Mouse (Mus musculus): ENCODE data around the gene Zfpl1. TPM values are rescaled to one million over a fixed set of nuclear protein-coding genes. Genes with fewer than 3 reads are reported as not detected.

Gene Zfpl1
- total RNA-seq, 4 experiments from 2014 or later = 37.2 to 50.5 (median 44.7) TPM

DNA sequence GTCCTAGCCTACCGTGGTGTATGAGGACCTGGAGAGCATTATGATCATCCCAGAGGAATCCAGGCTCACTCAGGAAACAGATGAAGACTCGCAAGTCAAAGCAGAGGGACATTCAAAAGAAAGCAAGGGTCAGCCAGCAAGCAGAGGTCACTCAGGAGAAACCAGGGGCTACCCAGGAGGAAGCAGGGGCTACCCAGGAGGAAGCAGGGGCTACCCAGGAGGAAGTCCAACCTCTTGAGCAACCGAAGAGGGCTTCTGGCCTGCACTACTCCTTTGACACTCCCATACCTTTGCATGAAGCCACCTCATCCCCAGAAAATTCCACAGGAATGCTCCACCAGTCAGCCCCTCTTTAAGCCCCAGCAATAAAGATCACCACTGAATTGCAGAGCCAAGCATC lies 13.1 kb upstream of the Zfpl1 start:
- DNase-seq = no peak

DNA sequence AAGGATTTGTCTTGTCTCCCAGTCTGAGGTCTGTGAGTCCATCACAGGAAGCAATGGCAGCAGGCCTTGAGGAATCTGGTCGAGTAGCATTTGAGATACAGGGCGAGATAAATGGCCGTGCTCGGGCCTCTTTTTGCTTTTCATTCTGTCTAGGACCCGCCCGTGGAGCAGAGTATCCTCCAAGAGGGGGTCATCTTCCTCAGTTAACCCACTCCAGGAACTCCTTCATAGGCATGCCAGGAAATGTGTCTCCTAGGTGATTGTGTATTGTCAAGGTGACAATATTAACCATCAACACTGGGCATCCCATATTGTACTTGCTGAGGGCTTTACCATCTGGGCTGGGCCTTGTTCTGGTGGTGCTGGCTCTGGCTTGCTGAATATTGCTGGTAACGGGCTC lies 9.4 kb upstream of the Zfpl1 start, which contains the start of gene AC131692.1:
TSS of gene AC131692.1 (plus strand) at position 301 of the 400 bp plus-strand sequence.
- DNase-seq = no peak

DNA sequence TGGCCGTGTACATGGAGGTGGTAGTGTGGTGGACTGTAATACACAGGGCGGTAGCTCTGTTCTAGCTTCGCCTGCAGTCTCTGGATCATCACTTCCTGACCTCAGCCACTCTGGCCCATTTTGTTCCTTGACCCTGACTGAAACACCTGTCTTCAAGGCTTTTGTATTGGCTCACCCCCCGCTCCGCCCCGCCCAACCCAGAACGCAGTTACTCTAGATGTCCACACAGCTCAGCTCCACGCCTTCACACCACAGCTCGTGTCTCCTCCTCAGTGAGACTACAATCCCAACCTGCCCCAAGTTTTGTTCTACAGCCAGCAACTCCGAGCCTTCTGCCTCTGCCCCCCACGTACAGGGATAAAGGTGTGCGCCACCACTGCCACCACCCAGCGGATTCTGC lies 4.1 kb upstream of the Zfpl1 start:
- DNase-seq = no peak

DNA sequence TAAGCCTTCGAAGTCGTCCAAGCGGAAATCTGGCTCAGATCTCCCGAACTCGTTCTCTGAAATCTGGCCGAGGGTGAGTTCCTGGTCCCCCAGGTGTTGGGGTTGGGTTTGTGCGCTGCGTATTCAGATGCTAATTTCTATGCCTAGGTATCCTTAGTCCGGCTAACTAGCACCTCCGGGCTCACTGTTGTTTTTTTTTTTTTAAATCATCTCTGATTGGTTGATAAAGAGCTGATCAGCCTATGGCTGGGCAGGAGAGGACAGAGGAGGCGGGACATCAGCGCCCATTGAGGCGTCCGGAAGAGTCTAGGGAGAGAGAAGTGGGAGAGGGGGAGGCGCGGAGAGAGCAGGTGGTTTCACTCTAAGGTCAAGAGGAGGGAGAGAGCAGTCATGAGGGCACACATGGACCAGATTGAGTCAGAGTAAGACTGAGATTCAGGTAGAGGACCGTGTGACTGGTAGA lies 692 bp upstream of the Zfpl1 start:
- no peak for DNase-seq

DNA sequence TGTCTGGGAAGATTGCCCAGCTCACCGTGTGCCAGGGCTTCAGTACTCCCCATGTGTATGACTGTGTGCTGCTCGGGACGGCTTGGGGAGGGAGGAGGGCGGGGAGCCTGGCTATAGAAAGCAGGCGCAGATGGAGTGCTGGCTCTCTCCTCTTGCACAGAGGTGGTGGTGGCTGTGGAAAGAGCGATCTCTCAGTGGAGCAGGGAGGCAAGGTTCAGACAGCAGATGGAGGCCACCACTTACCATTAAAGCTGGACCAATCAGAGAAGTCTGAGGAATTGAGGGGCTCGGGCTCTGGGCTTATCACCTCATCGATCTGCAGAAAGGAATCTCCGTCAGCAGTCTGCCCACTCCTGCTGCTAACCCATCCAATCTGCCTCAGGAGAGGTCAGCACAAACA lies 2.6 kb downstream of the Zfpl1 start, which contains the start of gene Gm28374:
TSS of gene Gm28374 (minus strand) at position 101 of the 400 bp plus-strand sequence.
- no peak for DNase-seq

DNA sequence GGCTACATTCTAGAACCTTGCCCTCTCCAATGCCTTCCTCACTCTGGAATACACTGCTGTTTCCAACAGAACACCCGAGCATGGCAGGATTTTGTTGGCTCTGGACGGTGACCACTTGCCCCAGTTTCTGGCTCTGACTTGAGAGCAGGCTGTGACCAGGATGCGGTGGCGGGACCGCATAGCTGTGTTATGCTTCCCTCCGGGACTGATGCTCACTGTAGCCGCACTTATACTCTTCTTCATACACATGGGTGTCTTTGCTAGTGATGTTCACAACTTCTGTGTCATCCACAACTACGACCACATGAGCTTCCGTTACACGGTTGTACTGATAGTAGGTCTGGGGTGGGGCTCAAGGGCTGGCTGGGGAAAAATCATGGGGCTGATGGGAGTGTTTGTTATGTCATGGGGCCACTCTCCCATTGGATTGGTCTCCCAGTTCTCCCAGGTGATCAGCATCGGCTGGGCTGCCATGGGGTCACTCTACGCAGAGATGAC lies 4.7 kb downstream of the Zfpl1 start, which contains the start of gene Tmem262:
TSS of gene Tmem262 (plus strand) at position 51 of the 498 bp plus-strand sequence.
- DNase-seq = no peak

DNA sequence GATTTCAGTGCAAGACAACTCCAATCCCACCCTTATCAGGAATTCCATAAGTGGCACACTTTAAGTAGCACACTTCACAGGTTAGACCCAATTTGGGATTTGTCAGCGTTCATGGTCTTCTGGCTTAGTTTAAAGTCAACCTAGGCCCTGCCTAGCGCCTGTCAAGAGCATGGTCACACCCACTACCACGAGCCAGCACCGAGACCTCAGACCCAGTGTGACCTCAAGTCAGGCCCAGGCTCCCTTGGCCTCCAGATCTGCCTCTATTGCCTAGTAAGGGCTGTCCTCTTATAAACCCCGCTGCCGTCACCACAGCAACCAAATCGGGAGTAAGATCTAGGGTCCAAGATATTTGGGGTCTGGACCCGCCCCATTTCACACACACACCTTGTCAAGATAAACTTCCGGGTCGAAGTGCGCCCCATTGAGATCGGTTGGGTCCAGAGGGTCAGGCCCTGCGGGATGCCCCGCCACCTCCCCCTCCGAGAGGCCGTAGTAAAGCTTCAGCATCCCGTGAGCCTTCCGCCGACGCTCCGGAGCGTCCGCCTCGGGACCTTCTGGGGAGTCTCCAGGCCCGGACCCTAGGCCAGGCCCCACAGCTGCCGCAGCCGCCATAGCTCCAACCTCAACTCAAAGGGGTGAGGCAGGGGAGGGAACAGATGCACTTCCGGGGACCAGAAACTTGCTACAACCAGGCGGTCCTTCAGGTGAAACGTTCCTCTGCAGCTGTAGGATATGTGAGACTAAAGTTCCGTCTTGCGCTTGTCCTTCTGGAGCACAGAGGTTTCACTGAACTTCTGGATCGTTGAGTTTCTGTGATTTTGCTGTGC lies 8.0 kb downstream of the Zfpl1 start, which contains the start of gene Vps51:
TSS of gene Vps51 (minus strand) at position 668 of the 830 bp plus-strand sequence.
- DNase-seq = peak; percentile 80

DNA sequence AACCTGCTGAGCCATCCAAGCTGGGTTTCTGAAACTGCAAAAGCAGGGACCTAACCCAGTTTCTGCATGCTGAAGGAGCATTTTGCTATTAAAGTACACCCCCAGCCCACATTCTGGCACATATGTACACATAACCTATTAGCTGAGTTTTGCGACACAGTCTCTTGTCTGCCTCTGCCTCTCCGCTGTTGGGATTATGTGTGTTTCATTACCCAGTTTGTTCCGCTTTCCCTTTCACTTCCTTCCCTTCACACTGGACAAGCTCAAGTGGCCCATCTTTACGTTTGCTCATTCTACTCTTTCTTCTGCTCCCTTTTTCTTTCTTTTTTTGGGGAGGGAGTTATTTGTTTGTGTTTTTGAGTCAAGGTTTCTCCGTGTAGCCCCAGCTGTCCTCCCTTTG lies 10.9 kb downstream of the Zfpl1 start:
- no peak for DNase-seq

DNA sequence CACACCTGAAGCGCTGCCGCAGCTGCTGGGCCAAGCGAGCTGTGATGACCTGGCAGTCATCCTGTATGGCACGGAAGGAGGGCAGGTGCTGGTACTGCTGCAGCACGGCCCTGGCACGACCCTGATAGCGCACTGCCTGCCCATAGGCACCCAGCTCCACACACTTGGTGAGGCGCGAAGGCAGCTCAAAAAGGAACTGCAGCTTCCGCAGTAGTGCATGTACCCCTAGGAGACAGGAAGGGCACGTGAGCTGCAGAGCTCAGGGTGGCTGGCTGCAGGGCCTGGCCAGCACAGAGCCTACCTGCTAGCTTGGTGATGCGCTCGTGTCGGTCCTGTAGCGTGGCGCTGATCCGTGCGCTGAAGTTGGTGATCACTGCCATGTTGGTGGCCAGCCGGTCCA lies 13.5 kb downstream of the Zfpl1 start:
- DNase-seq = no peak

DNA sequence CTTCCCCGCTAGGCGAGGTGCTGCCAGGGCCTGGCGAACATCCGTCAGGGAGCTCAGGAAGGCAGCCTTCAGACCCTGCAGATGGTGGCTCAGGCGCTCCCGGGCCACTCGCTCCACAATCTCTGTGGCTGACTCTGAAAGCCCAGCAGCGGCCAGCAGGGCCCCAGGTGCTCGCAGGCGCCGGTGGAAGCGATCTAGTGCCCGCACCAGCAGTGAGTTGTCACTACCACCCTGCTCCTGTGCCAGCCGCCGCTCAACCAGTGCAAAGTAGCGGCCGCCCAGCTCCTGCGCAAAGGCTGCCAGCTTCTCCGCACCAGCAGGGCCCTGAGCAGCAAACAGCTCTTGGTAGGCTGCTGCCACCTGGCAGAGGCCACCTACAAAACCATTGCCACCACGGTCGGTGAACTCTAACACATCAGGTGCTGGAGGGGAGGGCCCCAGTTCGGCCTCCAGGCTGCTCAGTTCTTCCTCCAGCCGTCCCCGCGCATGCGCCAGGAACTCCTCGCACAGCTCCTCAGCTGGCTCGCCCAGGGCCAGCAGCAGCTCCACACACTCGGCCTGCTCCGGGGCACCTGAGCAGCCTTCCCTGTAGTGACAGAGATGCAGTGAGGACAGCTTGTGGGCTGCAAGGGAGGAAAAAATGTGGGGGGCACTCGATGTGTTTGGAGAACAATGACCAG lies 14.0 kb downstream of the Zfpl1 start:
- no peak for DNase-seq

DNA sequence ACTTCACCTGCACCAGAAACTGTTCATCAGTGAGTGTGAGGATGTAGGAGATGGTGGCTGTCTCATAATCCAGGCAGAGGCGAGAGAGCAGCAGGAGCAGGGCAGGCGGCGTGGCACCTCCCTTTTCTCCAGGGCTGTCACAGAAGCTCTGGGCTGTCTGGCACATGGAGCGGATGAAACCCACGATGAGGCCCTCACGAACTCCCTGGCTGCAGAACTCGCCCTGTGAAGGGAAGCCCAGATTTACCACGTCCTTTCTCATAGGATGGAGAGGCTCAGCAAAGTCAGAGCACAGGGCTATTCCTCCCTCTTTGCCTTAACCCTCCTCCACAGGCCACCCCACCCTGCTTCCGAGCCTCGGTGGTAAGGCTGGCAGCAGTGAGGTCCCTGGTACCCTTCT lies 14.9 kb downstream of the Zfpl1 start:
- no peak for DNase-seq

DNA sequence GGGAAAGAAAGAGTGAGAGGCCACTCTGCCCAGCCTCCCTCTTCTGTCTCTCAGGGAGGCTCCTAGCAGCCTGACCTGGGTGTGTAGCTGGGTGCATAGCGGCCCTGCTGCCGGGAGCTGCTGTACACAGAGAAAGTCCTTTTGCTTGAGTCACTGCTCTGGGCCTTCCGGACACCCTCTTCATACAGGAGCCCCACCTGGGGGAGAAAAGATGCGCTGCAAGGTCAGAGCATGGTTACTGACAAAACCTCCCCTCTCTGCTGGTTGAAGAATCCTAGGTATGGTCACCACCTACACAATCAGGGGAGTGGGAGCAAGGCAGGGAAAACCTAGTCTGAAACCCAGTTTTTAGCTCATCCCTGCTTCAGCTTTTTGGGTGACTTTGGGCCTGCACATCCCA lies 15.8 kb downstream of the Zfpl1 start:
- no peak for DNase-seq

DNA sequence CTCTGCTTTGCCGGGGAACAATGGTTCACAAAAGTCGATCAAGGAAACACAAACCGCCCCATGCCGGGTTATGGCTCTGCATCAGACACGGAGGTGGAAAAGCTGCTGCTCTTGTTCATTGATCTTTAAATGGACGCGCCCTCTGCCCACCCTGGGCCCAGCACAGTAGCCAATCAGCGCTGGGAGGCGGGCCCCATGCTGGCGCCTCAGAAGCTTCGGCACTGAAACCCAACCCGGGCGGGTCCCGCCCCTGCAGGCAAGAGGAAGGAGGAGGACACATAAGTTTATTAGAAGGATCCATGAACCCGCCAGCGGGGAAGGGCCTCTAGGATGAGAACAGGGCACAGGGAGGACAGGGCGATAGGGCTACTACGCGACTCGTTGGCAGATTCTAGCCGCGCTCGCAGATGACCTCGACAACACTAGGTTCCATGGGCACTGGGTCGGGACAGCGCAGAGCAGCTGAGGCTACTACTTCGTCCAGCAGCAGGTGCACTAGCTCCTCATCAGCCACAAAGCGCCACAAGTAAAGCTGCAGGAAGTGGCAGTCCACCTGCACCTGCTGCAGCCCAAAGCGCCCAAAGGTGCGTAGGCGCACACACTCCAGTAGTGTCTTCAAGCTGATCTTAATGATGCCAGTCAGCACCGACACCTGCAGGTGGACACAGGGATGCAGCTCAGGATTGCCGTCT lies 16.9 kb downstream of the Zfpl1 start, which contains the start of gene Tm7sf2:
TSS of gene Tm7sf2 (minus strand) at position 650 of the 692 bp plus-strand sequence.
- DNase-seq = peak; percentile 93

DNA sequence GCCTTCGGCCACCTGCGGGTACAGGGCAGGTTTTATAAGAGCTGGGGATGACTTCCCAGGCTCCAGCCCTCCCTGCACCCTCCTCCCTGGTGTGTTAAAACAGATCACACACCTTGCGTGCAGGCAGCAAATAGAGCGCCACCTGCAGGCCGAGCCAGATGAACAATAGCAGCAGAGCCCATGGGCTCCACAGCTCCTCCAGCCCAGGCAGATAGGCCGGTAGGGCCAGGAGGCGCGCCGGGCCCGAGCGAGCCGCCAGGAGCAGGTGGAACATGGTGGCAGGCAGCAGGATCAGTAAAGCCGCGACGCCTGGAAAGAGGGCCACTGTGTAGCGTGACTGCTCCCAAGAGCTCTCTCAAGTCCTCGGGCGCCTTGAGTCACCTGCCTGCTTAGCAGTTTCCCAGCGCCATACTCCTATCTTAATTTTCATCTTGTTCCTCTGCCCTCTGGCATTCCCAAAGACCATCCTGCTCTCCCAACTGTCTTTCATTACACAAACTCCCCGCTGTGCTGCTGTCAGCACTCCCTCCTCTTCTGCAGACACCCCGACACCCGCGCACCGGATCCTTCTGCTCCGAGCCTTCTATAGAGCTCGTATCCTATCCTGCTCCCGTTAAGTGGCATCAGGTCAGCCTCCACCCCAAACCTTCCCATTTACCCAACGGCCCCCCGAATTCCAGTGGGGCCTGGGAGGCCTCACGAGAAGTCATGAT lies 17.6 kb downstream of the Zfpl1 start:
- DNase-seq = peak; percentile 69

DNA sequence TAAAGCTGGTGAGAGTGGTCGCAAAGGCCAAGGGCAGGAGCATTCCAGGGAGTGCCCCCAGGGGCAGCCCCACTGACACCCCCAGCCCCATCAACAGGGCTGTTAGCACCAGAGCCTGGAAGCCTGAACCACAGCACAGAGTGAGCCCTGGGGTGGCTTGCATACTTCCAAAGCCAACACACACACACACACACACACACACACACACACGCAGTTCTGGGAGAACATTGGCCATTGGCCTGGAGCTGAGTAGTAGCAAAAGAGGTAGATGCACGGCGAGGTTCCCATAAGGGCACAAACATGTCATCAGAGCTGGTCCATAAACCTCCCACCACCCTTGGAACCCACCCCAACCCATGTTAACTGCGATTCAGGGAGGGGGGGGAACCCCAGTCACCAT lies 18.2 kb downstream of the Zfpl1 start:
- DNase-seq = no peak

DNA sequence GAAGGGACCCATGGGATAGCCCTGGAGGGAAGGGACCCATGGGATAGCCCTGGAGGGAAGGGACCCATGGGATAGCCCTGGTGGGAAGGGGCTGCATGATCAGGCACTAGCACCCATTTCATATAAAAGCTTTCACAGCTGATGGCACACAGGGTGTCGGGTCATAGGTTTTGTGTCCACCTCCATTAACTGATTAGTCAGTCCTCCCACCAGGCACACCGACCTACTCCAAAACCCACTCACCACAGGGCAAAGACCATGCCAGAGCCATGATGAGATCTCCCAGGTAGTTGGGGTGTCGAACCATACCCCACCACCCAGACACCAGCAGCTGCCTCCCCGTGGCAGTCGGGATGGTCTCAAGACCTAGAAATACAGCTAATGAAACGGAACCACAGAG lies 21.7 kb downstream of the Zfpl1 start:
- DNase-seq = no peak

DNA sequence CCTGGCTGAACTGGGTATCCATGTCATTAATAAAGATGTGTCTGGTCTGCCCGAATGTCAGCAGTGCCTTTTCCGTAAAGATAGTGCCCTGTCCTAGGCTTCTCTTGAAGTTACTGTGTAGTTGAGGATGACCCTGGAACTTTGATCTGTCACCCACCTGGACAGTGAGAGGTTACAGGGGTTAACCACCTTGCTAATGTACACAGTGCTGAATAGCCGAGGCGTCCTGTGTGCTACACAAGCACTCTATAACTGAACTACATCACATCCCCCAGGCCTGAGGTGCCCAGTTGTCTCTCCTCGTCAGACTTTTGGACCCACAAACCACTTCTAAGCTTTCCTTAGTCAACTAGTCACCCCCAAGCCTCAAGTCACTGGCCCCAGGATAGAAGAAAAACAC lies 22.3 kb downstream of the Zfpl1 start:
- DNase-seq = no peak

DNA sequence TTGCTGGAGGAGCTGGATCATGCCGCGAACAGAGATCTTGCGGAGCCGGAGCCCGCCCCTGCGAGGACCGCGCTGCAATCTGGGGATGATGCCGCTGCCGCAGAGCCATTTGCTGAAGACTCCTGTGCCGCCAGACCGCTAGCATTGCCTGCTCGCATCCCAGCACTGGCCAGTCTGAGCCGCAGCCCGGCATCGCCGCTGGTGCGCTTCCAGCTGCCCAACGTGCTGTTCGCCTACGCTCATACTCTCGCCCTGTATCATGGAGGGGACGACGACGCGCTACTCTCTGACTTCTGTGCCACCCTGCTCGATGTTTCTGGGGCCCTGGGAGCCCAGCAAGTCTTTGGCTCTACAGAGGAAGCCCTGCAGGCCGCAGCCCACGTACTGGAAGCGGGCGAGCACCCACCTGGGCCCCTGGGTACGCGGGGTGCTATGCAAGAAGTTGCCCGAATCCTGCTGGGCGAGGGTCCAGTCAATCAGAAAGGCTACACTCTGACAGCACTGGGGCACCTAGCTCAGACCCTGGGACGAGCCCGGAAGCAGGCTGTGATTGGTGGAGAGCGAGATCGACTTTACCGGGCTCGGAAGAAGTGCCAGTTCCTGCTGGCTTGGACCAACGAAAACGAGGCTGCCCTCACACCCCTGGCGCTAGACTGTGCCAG lies 23.0 kb downstream of the Zfpl1 start:
- no peak for DNase-seq

DNA sequence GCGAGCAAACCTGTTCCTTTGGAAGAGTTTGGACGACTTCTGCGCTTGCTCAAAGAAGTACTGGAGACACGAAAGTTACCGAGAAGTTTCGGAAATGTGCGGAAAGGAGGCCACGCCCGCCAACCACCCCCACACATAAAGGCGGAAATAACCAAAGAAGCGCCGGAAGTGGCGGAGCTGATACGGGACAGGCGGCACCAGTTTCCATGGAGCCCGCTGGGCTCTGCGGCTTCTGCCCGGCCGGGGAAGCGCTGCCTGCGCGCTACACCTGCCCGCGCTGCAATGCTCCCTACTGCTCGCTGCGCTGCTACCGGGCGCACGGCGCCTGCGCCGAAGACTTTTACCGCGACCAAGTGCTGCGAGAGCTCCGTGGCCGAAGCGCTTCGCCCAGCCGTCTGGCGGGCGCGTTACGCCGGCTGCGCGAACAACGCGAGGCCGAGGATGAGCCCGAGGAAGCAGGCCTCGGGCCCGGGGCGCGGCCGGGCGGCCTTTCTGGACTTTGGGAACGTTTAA lies 23.7 kb downstream of the Zfpl1 start, which contains the start of gene Znhit2:
TSS of gene Znhit2 (plus strand) at position 172 of the 513 bp plus-strand sequence.
- DNase-seq = peak; percentile 94

DNA sequence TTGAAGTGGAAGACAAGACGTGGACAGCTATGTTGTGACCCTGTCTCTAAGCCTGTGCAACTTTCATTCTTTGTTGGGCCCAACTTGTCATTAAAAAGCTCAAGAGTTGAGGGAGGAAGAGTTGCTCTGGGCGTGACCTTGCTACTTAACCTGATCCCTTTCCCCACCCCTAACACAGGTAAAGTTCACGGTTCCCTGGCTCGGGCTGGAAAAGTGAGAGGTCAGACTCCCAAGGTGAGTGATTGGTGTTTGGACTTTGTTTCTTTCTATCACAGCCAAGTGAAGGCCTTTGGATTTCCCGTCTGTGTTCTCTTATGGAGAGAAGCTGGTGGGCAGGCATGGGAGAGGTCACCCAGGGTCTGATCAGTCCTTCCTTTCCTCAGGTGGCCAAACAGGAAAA lies 25.8 kb downstream of the Zfpl1 start:
- DNase-seq = no peak

DNA sequence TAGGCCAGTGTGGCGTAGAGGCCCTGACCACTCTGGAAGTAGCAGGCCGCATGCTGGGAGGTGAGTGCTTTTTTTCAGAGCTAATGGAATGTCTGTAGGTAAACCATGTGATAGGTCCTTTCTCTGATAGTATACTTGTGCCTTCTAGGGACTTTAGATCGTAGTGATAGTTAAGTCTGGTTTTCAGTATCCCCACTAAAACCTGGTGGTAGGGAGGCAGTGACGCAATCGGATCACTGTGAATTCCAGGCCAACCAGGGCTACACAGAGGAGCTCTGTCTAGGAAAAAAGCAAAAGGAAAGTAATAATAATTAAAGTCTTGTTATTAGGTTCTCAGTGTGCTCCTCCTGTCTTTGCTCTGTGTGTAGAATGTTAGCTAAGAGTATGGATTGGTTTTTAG lies 26.2 kb downstream of the Zfpl1 start:
- no peak for DNase-seq

Data from adrenal gland, adult 8-10 months (tissue).